Mouse (Mus musculus) gastrocnemius, postnatal 10 days (tissue): ENCODE results near the gene Ctsg. TPM values are rescaled to one million over a fixed set of nuclear protein-coding genes. Genes with fewer than 3 reads are reported as not detected.

ENCODE experiments used
- microRNA-seq, 2 experiments: library from miRNA; unstranded; fragments of <30 nt; microRNA quantifications; one replicate each; pipeline ENCODE4 v1.2.0; 2021
- total RNA-seq, 2 experiments: library from RNA; stranded (reverse); gene quantifications; 2 replicates each; pipeline ENCODE4 v1.2.3; 2021

The Ctsg gene
- total RNA-seq, 2 experiments from 2014 or later: 0.97 TPM; not detected in 1

Small RNAs within 50 kb of the gene (microRNA-seq; reads per million reads assigned to microRNA genes)
- gene Mir6949: 0 reads per million in 2 experiments

Other genes with a start within 250 kb of the Ctsg start
- gene Nynrin, start 248.6 kb downstream of the Ctsg start, total RNA-seq: 10 to 100 TPM in 1 of 2 experiments, 1 to 10 TPM in 1; 9.3 to 15.3 TPM
- under 1 TPM; 0.16 to 0.29 TPM for gene Cbln3, start 218.2 kb downstream of the Ctsg start, total RNA-seq
- gene Khnyn, start 217.6 kb downstream of the Ctsg start, total RNA-seq: 10 to 100 TPM in 1 of 2 experiments, 1 to 10 TPM in 1; 8.0 to 11.6 TPM
- 10 to 100 TPM; 73.3 to 82.4 TPM for gene Sdr39u1, start 202.3 kb downstream of the Ctsg start, total RNA-seq
- gene Cma1, start 157.9 kb downstream of the Ctsg start, total RNA-seq: 10 to 100 TPM; 18.2 to 18.8 TPM
- 1 to 10 TPM in 1 of 2 experiments, under 1 TPM in 1; 0.65 to 1.5 TPM for gene Cma2, start 151.6 kb downstream of the Ctsg start, total RNA-seq
- gene Mcpt1, start 84.6 kb downstream of the Ctsg start, total RNA-seq: not detected
- gene Mcpt9, start 72.1 kb downstream of the Ctsg start, total RNA-seq: not detected
- gene Mcpt2, start 60.5 kb downstream of the Ctsg start, total RNA-seq: not detected
- 10 to 100 TPM; 12.7 to 13.9 TPM for gene Mcpt4, start 40.3 kb downstream of the Ctsg start, total RNA-seq
- under 1 TPM in 1 of 2 experiments, not detected in 1; 0.43 TPM for gene Mcpt8, start 17.3 kb downstream of the Ctsg start, total RNA-seq
- not detected for gene Gzme, start 18.1 kb upstream of the Ctsg start, total RNA-seq
- not detected for gene Gzmd, start 30.0 kb upstream of the Ctsg start, total RNA-seq
- not detected for gene Gzmg, start 57.0 kb upstream of the Ctsg start, total RNA-seq
- gene Gzmn, start 72.0 kb upstream of the Ctsg start, total RNA-seq: not detected
- gene Gzmf, start 108.8 kb upstream of the Ctsg start, total RNA-seq: not detected
- gene Gzmc, start 132.1 kb upstream of the Ctsg start, total RNA-seq: not detected
- gene Gzmb, start 159.7 kb upstream of the Ctsg start, total RNA-seq: not detected